Mouse (Mus musculus) kidney, adult 2 months (tissue): ENCODE data around the gene Figla.

Experiments
- CTCF ChIP-seq: fragments of 200-500 bp; conservative IDR thresholded peaks from 2 replicates; pipeline ENCODE4 v1.5.1; 2011; ENCODE audit warnings: low read depth, mild to moderate bottlenecking, control low read depth, low read length, moderate library complexity, mixed read lengths; ENCODE audit not compliant: insufficient read depth, insufficient read length
- POLR2A ChIP-seq: fragments of 200-500 bp; IDR thresholded peaks from one replicate; pipeline ENCODE4 v1.6.1; 2011; ENCODE audit warnings: low read depth, low read length, control low read depth

DNA sequence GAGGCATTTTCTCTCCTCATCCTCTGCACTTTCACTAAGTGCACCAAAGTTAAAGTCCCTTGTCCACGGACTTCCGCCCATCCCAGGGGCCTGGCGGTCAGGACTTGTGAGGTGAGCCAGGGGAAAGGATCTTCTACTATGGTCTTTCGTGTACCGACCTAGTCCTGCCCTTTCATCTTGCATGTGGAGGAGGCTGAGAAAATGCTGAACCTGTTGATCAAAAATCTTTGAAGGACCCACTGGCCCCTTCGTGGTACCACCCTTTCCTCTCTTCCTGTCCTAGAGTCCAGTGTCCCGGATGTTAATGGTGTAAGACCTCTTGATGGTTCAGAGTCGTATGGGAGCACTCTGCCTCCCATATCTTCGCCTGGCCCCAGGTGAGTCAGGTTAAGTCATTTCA, at the start of gene Figla:
- TF ChIP-seq CTCF: no peak
- TF ChIP-seq POLR2A: no peak
